Mouse (Mus musculus) embryonic facial prominence, embryonic 11.5 days (tissue): Measurements from ENCODE around the gene Ndufs3. TPM values are rescaled to one million over a fixed set of nuclear protein-coding genes. Genes with fewer than 3 reads are reported as not detected.

ENCODE experiments used
- ATAC-seq: fragments of 200-750 bp; cut with Nextera tagmentation; replicated peaks from 2 replicates; pipeline ENCODE4 v1.8.0; 2017; ENCODE audit warnings: low read depth; ENCODE audit not compliant: insufficient number of reproducible peaks, low FRiP score, low TSS enrichment
- DNase-seq: peaks from one replicate; pipeline ENCODE4 v3.0.0-alpha.2; 2015; ENCODE audit warnings: low spot score
- H3K27ac ChIP-seq: fragments of 300-500 bp; sonication (generic); replicated peaks from 2 replicates; pipeline ENCODE4 v1.5.1; 2014; ENCODE audit warnings: mild to moderate bottlenecking, low read depth, low read length, control low read depth
- H3K27me3 ChIP-seq: fragments of 300-500 bp; sonication (generic); 2 replicates; pipeline ENCODE4 v1.6.1; 2014; ENCODE audit warnings: mild to moderate bottlenecking, low read length, moderate library complexity, mixed read lengths; ENCODE audit not compliant: control insufficient read depth, insufficient read depth
- H3K36me3 ChIP-seq: fragments of 300-500 bp; sonication (generic); replicated peaks from 2 replicates; pipeline ENCODE4 v1.6.1; 2014; ENCODE audit warnings: low read depth, mild to moderate bottlenecking, low read length, moderate library complexity, mixed read lengths; ENCODE audit not compliant: control insufficient read depth, insufficient read depth
- H3K4me1 ChIP-seq: fragments of 300-500 bp; sonication (generic); 2 replicates; pipeline ENCODE4 v1.6.1; 2014; ENCODE audit warnings: low read length, mixed read lengths; ENCODE audit not compliant: control insufficient read depth, insufficient read depth
- H3K4me2 ChIP-seq: fragments of 300-500 bp; sonication (generic); 2 replicates; pipeline ENCODE4 v1.6.1; 2014; ENCODE audit warnings: low read depth, mild to moderate bottlenecking, control low read depth, low read length, moderate library complexity
- H3K4me3 ChIP-seq: fragments of 300-500 bp; sonication (generic); 2 replicates; pipeline ENCODE4 v1.5.1; 2014; ENCODE audit warnings: low read depth, low read length, control low read depth
- H3K9ac ChIP-seq: fragments of 300-500 bp; sonication (generic); replicated peaks from 2 replicates; pipeline ENCODE4 v1.6.1; 2014; ENCODE audit warnings: mild to moderate bottlenecking, control low read depth, low read length
- H3K9me3 ChIP-seq: fragments of 300-500 bp; sonication (generic); replicated peaks from 2 replicates; pipeline ENCODE4 v1.6.1; 2016; ENCODE audit warnings: mild to moderate bottlenecking, low read length, inconsistent platforms, mixed read lengths; ENCODE audit not compliant: control insufficient read depth
- WGBS: fragments of 180-500 bp; shearing (Covaris S2); extraction: QIAGEN DNeasy Blood & Tissue Kit; methylation state at CpG from one replicate; pipeline ENCODE4 v1.1.7; 2014; 5-methylcytosine and 5-hydroxymethylcytosine counted together
- polyA plus RNA-seq: library from polyadenylated mRNA; unstranded; fragments of >200 nt; fragmentation: Nextera tagmentation; extraction: Ambion mirVana; gene quantifications from 2 replicates; pipeline ENCODE4 v1.2.1, GENCODE M21; 2014

Ndufs3 gene
- polyA plus RNA-seq, 1 experiment from 2014 or later, result 227 TPM

DNA sequence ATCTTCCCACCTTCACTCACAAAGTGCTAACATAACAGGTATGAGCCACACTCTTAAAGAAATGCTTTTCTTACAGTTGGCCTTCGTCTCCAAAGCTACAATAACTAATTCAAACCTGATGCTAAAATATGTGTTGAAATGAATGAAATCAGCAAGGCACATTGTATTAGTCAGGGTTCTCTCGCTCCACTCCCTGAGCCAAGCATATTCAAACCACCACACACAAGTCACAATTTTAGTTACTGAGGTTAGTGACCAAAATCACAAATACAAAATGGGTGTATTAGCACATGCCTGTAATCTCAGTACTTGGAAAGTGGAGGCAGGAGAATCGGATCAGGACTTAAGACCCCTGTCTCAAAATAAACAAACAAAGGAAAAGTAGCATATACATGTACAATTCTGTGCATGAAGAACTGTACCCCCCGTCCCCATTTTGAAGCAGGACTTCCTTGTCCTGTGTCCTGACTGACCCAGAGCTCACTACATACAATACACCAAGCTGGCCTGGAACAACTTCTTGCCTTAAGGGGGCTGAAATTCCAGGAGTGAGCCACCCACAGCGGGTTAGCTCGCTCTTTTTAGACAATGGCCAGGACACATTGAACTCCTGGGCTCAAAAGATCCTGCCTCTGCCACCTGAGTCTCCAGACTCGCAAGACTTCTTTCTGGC is 12.1 kb upstream of the Ndufs3 start:
- Histone ChIP-seq H3K4me1 (no peaks in the 10 kb centered on the region; the same call in 1 of the 2 replicates), H3K27me3 (no peaks in the 10 kb centered on the region), H3K9ac (peak overlapping the region; percentile 99), H3K36me3 (no peaks in the 10 kb centered on the region; the same call in 1 of the 2 replicates), H3K4me3 (peak overlapping the region; percentile 70), H3K27ac (peak overlapping the region; percentile 86), H3K9me3 (no peaks in the 10 kb centered on the region), H3K4me2 (peak overlapping the region; percentile 87)
- DNase-seq (peak; percentile 30), ATAC-seq (peak; percentile 10; the same call in 1 of the 2 replicates)
- 25% methylated on average over 7 of the region's 7 CpGs for WGBS

DNA sequence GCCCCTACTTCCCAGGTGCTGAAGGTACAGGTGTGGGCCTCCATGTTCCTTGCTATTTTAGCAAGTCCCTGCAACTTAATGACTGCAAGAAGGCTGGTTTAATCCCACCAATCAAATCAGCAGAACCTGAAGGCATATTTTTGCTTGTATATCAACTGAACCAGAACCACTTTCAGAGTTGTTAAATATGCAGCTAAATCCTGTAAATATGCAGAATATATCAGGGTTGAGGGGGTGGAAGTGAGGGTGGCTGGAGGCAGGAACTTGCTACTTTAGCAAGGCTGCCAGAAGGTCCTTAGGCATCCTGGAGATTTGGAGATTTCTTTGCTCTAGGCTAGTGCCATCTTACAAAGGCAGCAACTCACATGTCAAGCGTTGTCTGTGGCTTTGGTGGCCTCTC is 10.9 kb upstream of the Ndufs3 start:
- Histone ChIP-seq H3K36me3 (no peaks in the 10 kb centered on the region; the same call in 1 of the 2 replicates), H3K4me1 (no peaks in the 10 kb centered on the region; the same call in 1 of the 2 replicates), H3K4me2 (no peak overlapping the region; the same call in 1 of the 2 replicates), H3K9ac (no peak overlapping the region), H3K4me3 (no peak overlapping the region), H3K27ac (no peak overlapping the region), H3K27me3 (no peaks in the 10 kb centered on the region), H3K9me3 (no peaks in the 10 kb centered on the region)
- DNase-seq, result no peak
- 82% methylated on average over 1 of the region's 1 CpGs for WGBS
- ATAC-seq, result no peak

DNA sequence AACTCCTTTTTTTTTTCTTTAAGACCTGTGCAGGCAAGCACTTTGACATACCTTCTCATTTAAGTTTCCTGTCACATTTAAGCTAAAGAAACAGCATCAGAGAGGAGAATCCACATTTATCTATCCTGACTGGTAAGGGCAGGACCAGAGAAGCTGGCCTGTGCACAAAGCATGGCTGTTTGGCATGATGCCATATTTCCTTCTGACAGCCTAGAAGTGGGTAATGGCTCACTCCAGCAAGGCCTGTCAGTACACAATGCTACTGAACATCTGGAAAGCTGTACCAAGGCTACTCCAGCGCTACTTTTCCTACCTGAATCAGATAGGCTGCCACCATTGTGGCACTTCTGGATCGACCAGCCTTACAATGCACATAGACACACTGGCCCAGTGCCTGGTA is 9.0 kb upstream of the Ndufs3 start:
- no peak for DNase-seq
- peaks cover 7% of the 10 kb centered on the region for H3K36me3 ChIP-seq
- H3K4me3 ChIP-seq, result no peak overlapping the region
- no peaks in the 10 kb centered on the region for H3K27me3 ChIP-seq
- no peak overlapping the region for H3K27ac ChIP-seq
- 91% methylated on average over 2 of the region's 2 CpGs for WGBS
- H3K9ac ChIP-seq, result no peak overlapping the region
- no peak overlapping the region for H3K4me2 ChIP-seq
- ATAC-seq, result no peak
- no peaks in the 10 kb centered on the region for H3K9me3 ChIP-seq
- no peaks in the 10 kb centered on the region; the same call in 1 of the 2 replicates for H3K4me1 ChIP-seq

DNA sequence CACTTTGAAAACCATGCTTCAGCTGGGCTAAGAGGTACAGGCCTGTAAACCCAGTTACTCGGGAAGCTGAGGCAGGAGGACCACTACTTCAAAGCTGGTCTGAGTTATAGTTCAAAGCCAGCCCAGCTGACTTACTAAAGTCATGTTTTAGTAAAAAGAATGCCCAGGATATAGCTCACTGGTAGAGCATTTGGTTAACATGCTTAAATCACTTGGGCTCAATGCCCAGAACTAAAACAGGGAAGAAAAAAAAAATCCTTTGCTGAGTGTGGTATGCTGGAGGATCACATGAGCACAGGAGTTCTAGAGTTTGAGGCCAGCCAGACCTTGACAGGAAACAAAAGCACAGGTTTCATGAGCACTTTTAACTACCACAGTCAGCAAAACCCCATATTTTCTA is 7.0 kb upstream of the Ndufs3 start:
- no peaks in the 10 kb centered on the region for H3K27me3 ChIP-seq
- DNase-seq (no peak), ATAC-seq (no peak)
- H3K27ac ChIP-seq, result no peak overlapping the region
- H3K9ac ChIP-seq, result no peak overlapping the region
- no peak overlapping the region for H3K4me3 ChIP-seq
- H3K36me3 ChIP-seq, result peaks cover 7% of the 10 kb centered on the region
- no peaks in the 10 kb centered on the region for H3K4me1 ChIP-seq
- WGBS, result 87% methylated on average over 1 of the region's 1 CpGs
- no peak overlapping the region for H3K4me2 ChIP-seq
- H3K9me3 ChIP-seq, result no peaks in the 10 kb centered on the region

GRCm38 (mm10) chr2:90910861-90911260 is 6.2 kb upstream of the Ndufs3 start:
- Histone ChIP-seq H3K27me3 (no peaks in the 10 kb centered on the region), H3K9ac (no peak overlapping the region), H3K4me2 (no peak overlapping the region), H3K4me3 (no peak overlapping the region), H3K27ac (no peak overlapping the region), H3K36me3 (peaks cover 7% of the 10 kb centered on the region), H3K4me1 (no peaks in the 10 kb centered on the region), H3K9me3 (no peaks in the 10 kb centered on the region)
- no peak for DNase-seq
- 84% methylated on average over 1 of the region's 1 CpGs for WGBS
- ATAC-seq, result no peak

DNA sequence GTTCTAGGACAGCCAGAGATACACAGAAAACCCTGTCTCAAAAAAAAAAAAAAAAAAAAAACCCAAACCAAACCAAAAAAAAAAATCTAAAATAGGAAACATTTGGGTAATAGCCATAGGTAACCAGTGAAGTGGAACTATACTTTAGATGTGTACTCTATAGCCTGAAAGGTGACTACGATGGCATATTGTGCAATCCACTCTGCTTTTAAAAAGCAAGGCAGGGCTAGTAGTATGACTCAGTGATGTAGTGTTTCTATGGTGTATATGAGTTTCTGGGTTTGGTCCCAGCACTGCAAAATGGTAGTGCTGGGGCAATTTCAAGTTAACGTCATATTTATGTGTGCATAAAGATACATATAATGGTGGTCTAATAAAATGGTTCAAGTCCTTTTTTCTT is 2.1 kb upstream of the Ndufs3 start:
- ATAC-seq (no peak), DNase-seq (no peak)
- Histone ChIP-seq H3K9me3 (no peaks in the 10 kb centered on the region), H3K27ac (no peak overlapping the region), H3K9ac (no peak overlapping the region), H3K4me2 (no peak overlapping the region), H3K36me3 (peaks cover 7% of the 10 kb centered on the region), H3K27me3 (no peaks in the 10 kb centered on the region), H3K4me3 (no peak overlapping the region), H3K4me1 (no peaks in the 10 kb centered on the region)
- 94% methylated on average over 2 of the region's 2 CpGs for WGBS

DNA sequence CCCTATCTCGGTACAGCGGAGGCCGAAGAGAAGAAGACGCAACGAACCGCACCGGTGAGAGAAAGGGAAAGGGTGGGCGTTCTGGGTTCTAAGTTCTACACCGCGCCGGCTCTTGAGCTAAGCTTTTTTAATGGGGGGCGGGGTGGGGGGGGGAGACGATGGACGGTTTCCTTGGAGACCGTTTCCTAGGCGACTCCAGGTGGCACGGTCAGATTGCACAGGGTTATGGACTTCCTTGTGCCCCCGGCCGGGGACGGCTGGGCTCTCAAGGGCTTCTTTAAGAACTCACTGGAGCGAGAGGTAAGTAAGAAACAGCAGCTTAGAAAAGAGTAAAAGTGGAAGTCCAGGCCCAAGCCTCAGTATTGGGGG is 213 bp upstream of the Ndufs3 start:
- H3K36me3 ChIP-seq, result peaks cover 9% of the 10 kb centered on the region
- peak overlapping the region; percentile 89 for H3K9ac ChIP-seq
- H3K27me3 ChIP-seq, result no peaks in the 10 kb centered on the region
- peak overlapping the region; percentile 67 for H3K4me3 ChIP-seq
- H3K4me1 ChIP-seq, result no peaks in the 10 kb centered on the region
- peak overlapping the region; percentile 68 for H3K27ac ChIP-seq
- under 1% methylated on average over 21 of the region's 21 CpGs for WGBS
- ATAC-seq (peak; percentile 68), DNase-seq (peak; percentile 73)
- H3K4me2 ChIP-seq, result peak overlapping the region; percentile 62
- H3K9me3 ChIP-seq, result no peaks in the 10 kb centered on the region

GRCm38 (mm10) chr2:90903398-90903797 is 1.2 kb downstream of the Ndufs3 start:
- no peak for ATAC-seq
- H3K9me3 ChIP-seq, result no peaks in the 10 kb centered on the region
- peak overlapping the region; percentile 89 for H3K9ac ChIP-seq
- no peak overlapping the region for H3K27ac ChIP-seq
- H3K4me3 ChIP-seq, result peak overlapping the region; percentile 67
- H3K4me2 ChIP-seq, result peak overlapping the region; percentile 65
- WGBS, result 85% methylated on average over 2 of the region's 2 CpGs
- DNase-seq, result no peak
- peaks cover 2% of the 10 kb centered on the region; the same call in 1 of the 2 replicates for H3K36me3 ChIP-seq
- no peaks in the 10 kb centered on the region for H3K4me1 ChIP-seq
- no peaks in the 10 kb centered on the region for H3K27me3 ChIP-seq
